Mouse (Mus musculus): ENCODE measurements around the gene Kpnb1. TPM values are rescaled to one million over a fixed set of nuclear protein-coding genes. Genes with fewer than 3 reads are reported as not detected.
A peak's percentile ranks its signal among the peaks of the same experiment; 100 is the strongest.

Gene Kpnb1
- polyA plus RNA-seq, 1 experiment from 2014 or later, result 34.0 TPM

DNA sequence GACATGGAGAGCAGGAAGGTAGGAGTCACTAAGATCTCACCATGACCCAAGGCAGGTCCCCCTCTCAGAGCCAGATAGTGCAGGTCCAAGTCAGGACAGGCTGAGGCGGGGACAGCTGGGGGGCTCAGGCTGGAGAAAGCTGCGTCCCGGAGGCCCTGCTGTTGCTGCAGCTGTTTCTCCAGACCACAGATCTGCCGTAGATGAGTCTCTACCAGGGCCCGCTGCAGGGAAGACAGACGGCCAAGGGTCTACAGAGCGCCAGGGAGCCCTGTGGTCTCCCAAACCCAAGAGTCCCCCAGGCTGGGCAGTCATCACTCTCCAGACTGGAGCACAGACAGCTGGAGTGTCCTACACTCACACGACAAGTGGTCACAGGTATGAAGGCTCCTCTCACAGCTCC is 40.3 kb downstream of the Kpnb1 start:
- no peak for TF ChIP-seq CTCF (IDR thresholded peaks at IDR 0.05; ENCODE audit: low read depth)
- H3K9me3 ChIP-seq (replicated peaks; ENCODE audit: low read length), result no peaks in the 10 kb centered on the region
- ATAC-seq (replicated peaks; ENCODE audit: low FRiP score, low read depth), result no peak
- no peak overlapping the region for H3K4me3 ChIP-seq (replicated peaks; ENCODE audit: low read depth, low read length)
- no peak overlapping the region for H3K27ac ChIP-seq
- H3K4me1 ChIP-seq (replicated peaks; ENCODE audit: insufficient read depth, low read length), result peaks cover 10% of the 10 kb centered on the region; the same call in 1 of the 2 replicates
- peaks cover 3% of the 10 kb centered on the region; the same call in 1 of the 2 replicates for H3K36me3 ChIP-seq (ENCODE audit: insufficient read depth, low read length)
- no peak for DNase-seq (ENCODE audit: low spot score)
- no peak overlapping the region for H3K4me2 ChIP-seq (ENCODE audit: low read length)
- 88% methylated on average over 8 of the region's 8 CpGs for WGBS
- no peak overlapping the region for H3K9ac ChIP-seq (ENCODE audit: low read depth, low read length)
- no peaks in the 10 kb centered on the region for H3K27me3 ChIP-seq (ENCODE audit: insufficient read depth, low read length)

DNA sequence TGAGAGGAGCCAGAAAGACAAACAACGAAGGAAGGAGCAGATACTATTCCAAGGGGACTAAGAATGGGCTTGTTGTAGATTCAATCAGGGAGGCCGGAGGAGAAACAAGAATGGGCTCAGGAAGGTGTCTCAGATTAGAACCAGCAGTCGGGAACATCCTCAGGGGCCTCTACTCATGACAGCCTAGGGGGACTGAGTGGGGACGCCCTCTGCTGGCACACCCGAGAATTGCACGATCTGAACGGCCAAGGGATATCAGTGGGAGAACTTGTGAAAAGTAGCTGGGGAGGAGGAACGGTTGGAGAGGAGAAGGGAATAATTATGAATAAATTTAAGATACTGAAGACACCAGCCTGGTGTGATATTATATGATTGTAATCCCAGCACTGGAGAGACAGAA is 41.0 kb downstream of the Kpnb1 start:
- TF ChIP-seq CTCF (IDR thresholded peaks at IDR 0.05; ENCODE audit: low read depth), result peak; percentile 88
- WGBS, result 10% methylated on average over 8 of the region's 8 CpGs
- peaks cover 5% of the 10 kb centered on the region; the same call in 1 of the 2 replicates for H3K36me3 ChIP-seq (ENCODE audit: insufficient read depth, low read length)
- H3K27ac ChIP-seq, result no peak overlapping the region
- no peak overlapping the region for H3K9ac ChIP-seq (ENCODE audit: low read depth, low read length)
- no peak overlapping the region for H3K4me3 ChIP-seq (replicated peaks; ENCODE audit: low read depth, low read length)
- peak overlapping the region; percentile 0; the same call in 1 of the 2 replicates for H3K4me2 ChIP-seq (ENCODE audit: low read length)
- peaks cover 6% of the 10 kb centered on the region; the same call in 1 of the 2 replicates for H3K4me1 ChIP-seq (replicated peaks; ENCODE audit: insufficient read depth, low read length)
- peak; percentile 79 for DNase-seq (ENCODE audit: low spot score)
- no peaks in the 10 kb centered on the region for H3K27me3 ChIP-seq (ENCODE audit: insufficient read depth, low read length)
- no peak for ATAC-seq (replicated peaks; ENCODE audit: low FRiP score, low read depth)
- H3K9me3 ChIP-seq (replicated peaks; ENCODE audit: low read length), result no peaks in the 10 kb centered on the region

DNA sequence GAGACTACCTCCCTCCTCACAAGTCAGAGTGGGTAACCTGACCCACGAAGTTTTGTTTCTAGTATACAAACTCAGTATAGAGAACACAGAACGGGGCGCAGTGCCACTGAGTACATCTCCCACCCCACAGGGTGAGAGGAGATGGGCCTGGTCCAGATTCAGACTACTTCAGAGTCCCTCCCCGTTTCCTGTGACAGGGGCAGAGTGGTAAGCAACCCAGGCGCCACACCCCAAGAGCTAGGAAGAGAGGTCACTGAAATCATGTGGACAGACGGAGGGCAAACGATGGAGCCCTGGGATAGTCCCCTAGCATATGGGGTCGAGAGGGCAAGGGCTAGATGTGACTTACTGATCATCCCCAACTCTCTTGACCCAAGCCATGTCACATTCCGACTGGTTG is 41.7 kb downstream of the Kpnb1 start:
- Histone ChIP-seq H3K9me3 (replicated peaks; ENCODE audit: low read length) (no peaks in the 10 kb centered on the region), H3K27me3 (ENCODE audit: insufficient read depth, low read length) (no peaks in the 10 kb centered on the region), H3K4me1 (replicated peaks; ENCODE audit: insufficient read depth, low read length) (peaks cover 6% of the 10 kb centered on the region; the same call in 1 of the 2 replicates), H3K4me3 (replicated peaks; ENCODE audit: low read depth, low read length) (no peak overlapping the region), H3K9ac (ENCODE audit: low read depth, low read length) (no peak overlapping the region), H3K27ac (no peak overlapping the region), H3K36me3 (ENCODE audit: insufficient read depth, low read length) (peaks cover 5% of the 10 kb centered on the region; the same call in 1 of the 2 replicates), H3K4me2 (ENCODE audit: low read length) (no peak overlapping the region)
- WGBS, result 72% methylated on average over 9 of the region's 9 CpGs
- DNase-seq (ENCODE audit: low spot score), result no peak
- no peak for TF ChIP-seq CTCF (IDR thresholded peaks at IDR 0.05; ENCODE audit: low read depth)
- no peak for ATAC-seq (replicated peaks; ENCODE audit: low FRiP score, low read depth)

DNA sequence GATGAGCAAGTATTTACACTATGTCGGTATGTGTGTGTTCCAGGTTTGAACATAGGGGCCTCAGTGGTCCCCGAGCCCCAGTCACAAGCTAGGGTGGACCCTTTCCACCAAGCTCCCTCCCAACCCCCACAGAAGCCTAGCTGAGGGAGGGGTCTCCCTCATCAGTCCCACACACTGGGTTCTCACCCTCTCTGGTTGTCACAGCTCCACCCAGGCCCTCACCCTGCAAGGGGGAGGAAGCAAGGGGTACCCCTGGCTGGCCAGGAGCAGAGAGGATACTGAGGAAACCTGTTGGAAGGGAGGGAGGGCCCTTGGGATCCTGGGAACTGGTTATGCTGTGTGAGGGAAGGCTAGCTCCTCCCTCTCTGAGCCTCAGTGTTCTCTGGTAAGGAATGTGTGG is 42.4 kb downstream of the Kpnb1 start:
- H3K36me3 ChIP-seq (ENCODE audit: insufficient read depth, low read length), result peaks cover 5% of the 10 kb centered on the region; the same call in 1 of the 2 replicates
- 64% methylated on average over 2 of the region's 2 CpGs for WGBS
- no peaks in the 10 kb centered on the region for H3K9me3 ChIP-seq (replicated peaks; ENCODE audit: low read length)
- TF ChIP-seq CTCF (IDR thresholded peaks at IDR 0.05; ENCODE audit: low read depth), result no peak
- H3K27ac ChIP-seq, result no peak overlapping the region
- H3K4me1 ChIP-seq (replicated peaks; ENCODE audit: insufficient read depth, low read length), result peaks cover 6% of the 10 kb centered on the region; the same call in 1 of the 2 replicates
- no peak for ATAC-seq (replicated peaks; ENCODE audit: low FRiP score, low read depth)
- no peak overlapping the region for H3K9ac ChIP-seq (ENCODE audit: low read depth, low read length)
- H3K4me3 ChIP-seq (replicated peaks; ENCODE audit: low read depth, low read length), result no peak overlapping the region
- H3K27me3 ChIP-seq (ENCODE audit: insufficient read depth, low read length), result no peaks in the 10 kb centered on the region
- no peak for DNase-seq (ENCODE audit: low spot score)
- H3K4me2 ChIP-seq (ENCODE audit: low read length), result no peak overlapping the region

DNA sequence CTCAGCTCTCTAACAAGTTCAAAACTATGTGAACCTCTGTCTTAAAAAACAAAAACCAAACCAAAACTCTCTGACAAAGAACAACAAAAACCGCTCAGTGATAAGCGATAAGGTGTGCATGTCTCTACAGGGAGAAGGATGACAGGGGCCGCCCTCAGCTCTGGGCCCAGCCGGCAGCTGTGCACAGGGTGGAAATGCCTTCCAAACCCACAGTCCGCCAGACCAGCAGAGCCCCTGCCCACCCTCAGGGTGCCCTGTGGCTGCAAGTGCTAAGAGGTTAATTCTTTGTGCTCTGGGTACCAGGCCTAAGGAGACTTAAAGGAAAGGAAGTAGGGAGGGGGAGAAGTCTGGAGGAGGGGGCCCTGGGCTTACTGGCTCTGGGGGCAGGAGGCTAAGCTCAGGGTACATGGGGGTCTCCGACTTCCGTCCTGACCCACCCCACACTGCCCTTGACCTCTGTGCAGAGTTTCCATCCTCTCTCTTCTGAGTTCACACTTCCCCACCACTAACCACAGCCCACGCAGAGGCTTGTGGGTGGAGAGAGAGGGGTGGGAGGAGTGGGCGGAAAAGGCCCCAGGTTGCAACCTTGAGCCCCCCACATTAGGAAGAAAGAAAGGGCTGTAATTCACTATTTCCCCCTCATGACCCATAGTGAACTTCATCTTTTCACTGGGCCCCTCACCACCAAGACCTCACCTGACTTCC is 44.3 kb downstream of the Kpnb1 start:
- H3K4me1 ChIP-seq (replicated peaks; ENCODE audit: insufficient read depth, low read length), result no peaks in the 10 kb centered on the region
- peaks cover 5% of the 10 kb centered on the region; the same call in 1 of the 2 replicates for H3K36me3 ChIP-seq (ENCODE audit: insufficient read depth, low read length)
- DNase-seq (ENCODE audit: low spot score) (no peak), ATAC-seq (replicated peaks; ENCODE audit: low FRiP score, low read depth) (no peak)
- no peaks in the 10 kb centered on the region for H3K9me3 ChIP-seq (replicated peaks; ENCODE audit: low read length)
- no peak overlapping the region for H3K9ac ChIP-seq (ENCODE audit: low read depth, low read length)
- WGBS, result 60% methylated on average over 9 of the region's 9 CpGs
- no peaks in the 10 kb centered on the region for H3K27me3 ChIP-seq (ENCODE audit: insufficient read depth, low read length)
- TF ChIP-seq CTCF (IDR thresholded peaks at IDR 0.05; ENCODE audit: low read depth), result no peak
- no peak overlapping the region for H3K27ac ChIP-seq
- no peak overlapping the region for H3K4me3 ChIP-seq (replicated peaks; ENCODE audit: low read depth, low read length)
- no peak overlapping the region for H3K4me2 ChIP-seq (ENCODE audit: low read length)

DNA sequence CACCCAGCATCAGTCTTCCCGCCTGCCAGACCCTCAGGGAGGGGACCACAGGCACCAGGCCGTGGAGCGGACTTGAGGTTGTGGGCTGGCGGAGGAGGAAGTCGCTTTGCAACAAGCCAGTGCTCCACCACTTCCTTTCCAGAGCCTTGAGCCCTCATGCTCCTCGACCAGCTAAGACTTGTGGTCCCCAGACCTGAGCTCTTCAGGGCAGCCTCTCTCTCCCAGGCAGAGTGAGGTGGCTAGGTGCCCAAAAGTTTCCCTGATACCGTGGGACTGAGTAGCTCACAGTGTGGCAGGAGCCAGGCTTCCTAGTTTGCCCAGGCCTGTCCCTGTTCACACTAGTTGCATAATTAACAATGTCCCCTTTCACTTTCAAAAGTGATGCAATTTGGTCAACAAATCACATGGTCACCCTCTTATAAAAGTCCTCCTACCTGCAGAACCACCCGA is 45.5 kb downstream of the Kpnb1 start:
- Histone ChIP-seq H3K4me3 (replicated peaks; ENCODE audit: low read depth, low read length) (no peak overlapping the region), H3K9ac (ENCODE audit: low read depth, low read length) (no peak overlapping the region), H3K27ac (no peak overlapping the region), H3K4me2 (ENCODE audit: low read length) (no peak overlapping the region), H3K4me1 (replicated peaks; ENCODE audit: insufficient read depth, low read length) (no peaks in the 10 kb centered on the region), H3K9me3 (replicated peaks; ENCODE audit: low read length) (no peaks in the 10 kb centered on the region), H3K27me3 (ENCODE audit: insufficient read depth, low read length) (no peaks in the 10 kb centered on the region), H3K36me3 (ENCODE audit: insufficient read depth, low read length) (0 out of 2 replicates have a peak, but pooled peaks cover 5% of the 10 kb centered on the region)
- no peak for ATAC-seq (replicated peaks; ENCODE audit: low FRiP score, low read depth)
- no peak for DNase-seq (ENCODE audit: low spot score)
- 72% methylated on average over 8 of the region's 8 CpGs for WGBS
- TF ChIP-seq CTCF (IDR thresholded peaks at IDR 0.05; ENCODE audit: low read depth), result no peak

Data from kidney, postnatal 0 days (tissue).